Mouse (Mus musculus) thymus, adult 2 months (tissue): ENCODE results near the gene Orc3.

Source experiments
- CTCF ChIP-seq: fragments of 200-500 bp; IDR thresholded peaks from 2 replicates; pipeline ENCODE4 v1.5.1; 2012; ENCODE audit warnings: mild to moderate bottlenecking, control low read depth, low read length, moderate library complexity, borderline replicate concordance; ENCODE audit not compliant: control insufficient read depth, poor library complexity, insufficient read depth; ENCODE audit errors: extremely low read depth
- POLR2A ChIP-seq: fragments of 200-500 bp; IDR thresholded peaks from 2 replicates; pipeline ENCODE4 v1.6.1; 2012; ENCODE audit warnings: mild to moderate bottlenecking, low read length, control low read depth, moderate library complexity; ENCODE audit not compliant: control insufficient read depth, poor library complexity, insufficient read depth; ENCODE audit errors: extremely low read depth

GRCm38 (mm10) chr4:34583427-34583826, 31.3 kb downstream of the Orc3 start:
- TF ChIP-seq CTCF (no peak), POLR2A (no peak)
